ENCODE assay signal across 9 mouse cellular contexts in genomic region chr17:83957661-83958540, GRCm38 (mm10).
DNase-seq lines count a peak whose midpoint lies in the region; ATAC-seq and TF ChIP-seq lines count a peak whose summit lies in the region.
"Had no signal": no experiment of that assay in that cellular context is flagged by ENCODE, and none has a peak within 500 bp of the region (broad histone marks: within the 10 kb centered on the region; RNA-seq: fewer than 3 reads in every experiment).

No protein-coding gene starts in this region.

- H3K27ac ChIP-seq in gastrocnemius, adult 2 months: peak overlapping the region; percentile 93
- peak overlapping the region; percentile 64 for H3K27ac ChIP-seq in lung, embryonic 16.5 days (ENCODE audit: low read length)
- peak overlapping the region; percentile 54 for H3K27ac ChIP-seq in intestine, postnatal 0 days (ENCODE audit: low read depth, low read length)
- H3K27ac ChIP-seq in liver, postnatal 0 days (ENCODE audit: low read depth): peak overlapping the region; percentile 44

- DNase-seq in gastrocnemius, adult 2 months: no peak
- no peak for DNase-seq in gastrocnemius, postnatal 14 days
- DNase-seq in lung, postnatal 25 days (ENCODE audit: low spot score): no peak
- no peak for DNase-seq in liver, postnatal 0 days
- no peak for DNase-seq in left cerebral cortex, adult 11 months (ENCODE audit: low spot score)
- DNase-seq: lung, postnatal 4 days had no signal

- TF ChIP-seq CTCF in gastrocnemius, adult 2 months (IDR thresholded peaks at IDR 0.05): no peak
- no peak for TF ChIP-seq CTCF in intestine, postnatal 0 days (IDR thresholded peaks at IDR 0.05; ENCODE audit: low read depth)
- TF ChIP-seq CTCF in liver, postnatal 0 days (IDR thresholded peaks at IDR 0.05; ENCODE audit: low read depth): no peak

- TF ChIP-seq EP300 in liver, postnatal 0 days (IDR thresholded peaks at IDR 0.05; ENCODE audit: low read depth): no peak

- no peak for ATAC-seq in lung, embryonic 16.5 days (ENCODE audit: low read depth)
- no peak for ATAC-seq in intestine, postnatal 0 days
- ATAC-seq in liver, postnatal 0 days: no peak
- no peak for ATAC-seq in CD4-positive, CD25-positive, alpha-beta regulatory T cell, adult 4 months

- peaks cover 70% of the 10 kb centered on the region for H3K4me1 ChIP-seq in lung, embryonic 16.5 days (replicated peaks; ENCODE audit: control insufficient read depth, insufficient read depth, low read length)
- peaks cover 47% of the 10 kb centered on the region for H3K4me1 ChIP-seq in intestine, postnatal 0 days (replicated peaks; ENCODE audit: control insufficient read depth, insufficient read depth, low read length)
- peaks cover 53% of the 10 kb centered on the region for H3K4me1 ChIP-seq in liver, postnatal 0 days (ENCODE audit: insufficient read depth)

- no peaks in the 10 kb centered on the region for H3K9me3 ChIP-seq in lung, embryonic 16.5 days (ENCODE audit: control insufficient read depth, low read length)
- no peaks in the 10 kb centered on the region for H3K9me3 ChIP-seq in intestine, postnatal 0 days (ENCODE audit: control insufficient read depth)
- no peaks in the 10 kb centered on the region for H3K9me3 ChIP-seq in liver, postnatal 0 days (ENCODE audit: low read length)

- intact Hi-C loops in gastrocnemius, adult 2 months (cut with DNase I): loop anchor here (5.0 kb wide), 1 partner anchor 41 kb away; no protein-coding TSS in a partner anchor
- intact Hi-C loops in gastrocnemius, postnatal 14 days (cut with DNase I; ENCODE audit: low total_unique reads): no loop called here

- no peak overlapping the region for H3K4me3 ChIP-seq in gastrocnemius, adult 2 months
- no peak overlapping the region for H3K4me3 ChIP-seq in lung, embryonic 16.5 days (ENCODE audit: low read length)
- H3K4me3 ChIP-seq in intestine, postnatal 0 days (ENCODE audit: low read depth, low read length): no peak overlapping the region
- H3K4me3 ChIP-seq in liver, postnatal 0 days (ENCODE audit: low read depth, low read length): no peak overlapping the region

- no peaks in the 10 kb centered on the region for H3K27me3 ChIP-seq in lung, embryonic 16.5 days (ENCODE audit: control insufficient read depth, insufficient read depth, low read depth, low read length)
- H3K27me3 ChIP-seq in intestine, postnatal 0 days (replicated peaks; ENCODE audit: control insufficient read depth, insufficient read depth, low read length): no peaks in the 10 kb centered on the region
- no peaks in the 10 kb centered on the region for H3K27me3 ChIP-seq in liver, postnatal 0 days (ENCODE audit: insufficient read depth, low read length)

- no peak overlapping the region for H3K9ac ChIP-seq in lung, embryonic 16.5 days (ENCODE audit: low read length)
- H3K9ac ChIP-seq in intestine, postnatal 0 days (ENCODE audit: low read depth, low read length): no peak overlapping the region
- H3K9ac ChIP-seq in liver, postnatal 0 days (replicated peaks): no peak overlapping the region

- WGBS in lung, embryonic 16.5 days: 48% methylated on average over 12 of the region's 12 CpGs
- WGBS in intestine, postnatal 0 days: 35% methylated on average over 12 of the region's 12 CpGs
- 48% methylated on average over 12 of the region's 12 CpGs for WGBS in liver, postnatal 0 days (ENCODE audit: insufficient replicate concordance)

- no peaks in the 10 kb centered on the region for H3K36me3 ChIP-seq in lung, embryonic 16.5 days (ENCODE audit: control insufficient read depth, insufficient read depth, low read length)
- no peaks in the 10 kb centered on the region for H3K36me3 ChIP-seq in intestine, postnatal 0 days (ENCODE audit: control insufficient read depth, insufficient read depth)
- H3K36me3 ChIP-seq in liver, postnatal 0 days (replicated peaks; ENCODE audit: insufficient read depth, low read length): no peaks in the 10 kb centered on the region

- H3K4me2 ChIP-seq in lung, embryonic 16.5 days (ENCODE audit: low read depth, low read length): no peak overlapping the region
- no peak overlapping the region; the same call in 1 of the 2 replicates for H3K4me2 ChIP-seq in intestine, postnatal 0 days (replicated peaks; ENCODE audit: low read depth)
- no peak overlapping the region for H3K4me2 ChIP-seq in liver, postnatal 0 days (ENCODE audit: low read depth, low read length)
